Mouse (Mus musculus) midbrain, embryonic 11.5 days (tissue): ENCODE data around the gene Cep152. TPM values are rescaled to one million over a fixed set of nuclear protein-coding genes. Genes with fewer than 3 reads are reported as not detected.

Source experiments
- ATAC-seq: fragments of 200-750 bp; cut with Nextera tagmentation; 2 replicates; pipeline ENCODE4 v1.8.0; 2017; ENCODE audit warnings: moderate TSS enrichment, moderate library complexity; ENCODE audit not compliant: low FRiP score
- DNase-seq: peaks from one replicate; pipeline ENCODE4 v3.0.0; 2015; ENCODE audit warnings: low spot score; ENCODE audit errors: missing footprints
- H3K27ac ChIP-seq: fragments of 300-500 bp; sonication (generic); 2 replicates; pipeline ENCODE4 v1.5.1; 2014; ENCODE audit warnings: low read depth, low read length
- H3K27me3 ChIP-seq: fragments of 300-500 bp; sonication (generic); 2 replicates; pipeline ENCODE4 v1.6.1; 2014; ENCODE audit warnings: mild to moderate bottlenecking, low read length, moderate library complexity, mixed read lengths; ENCODE audit not compliant: control insufficient read depth, insufficient read depth
- H3K36me3 ChIP-seq: fragments of 300-500 bp; sonication (generic); 2 replicates; pipeline ENCODE4 v1.6.1; 2014; ENCODE audit warnings: mild to moderate bottlenecking, low read length, moderate library complexity, mixed read lengths; ENCODE audit not compliant: control insufficient read depth, insufficient read depth
- H3K4me1 ChIP-seq: fragments of 300-500 bp; sonication (generic); 2 replicates; pipeline ENCODE4 v1.6.1; 2014; ENCODE audit warnings: low read length; ENCODE audit not compliant: control insufficient read depth, insufficient read depth
- H3K4me2 ChIP-seq: fragments of 300-500 bp; sonication (generic); 2 replicates; pipeline ENCODE4 v1.6.1; 2014; ENCODE audit warnings: mild to moderate bottlenecking, moderate library complexity
- H3K4me3 ChIP-seq: fragments of 300-500 bp; sonication (generic); 2 replicates; pipeline ENCODE4 v1.5.1; 2014; ENCODE audit warnings: low read depth, low read length
- H3K9ac ChIP-seq: fragments of 300-500 bp; sonication (generic); 2 replicates; pipeline ENCODE4 v1.6.1; 2014; ENCODE audit warnings: low read length
- H3K9me3 ChIP-seq: fragments of 300-500 bp; sonication (generic); 2 replicates; pipeline ENCODE4 v1.6.1; 2016; ENCODE audit warnings: low read length; ENCODE audit not compliant: control insufficient read depth
- WGBS: fragments of 180-500 bp; shearing (Covaris S2); extraction: QIAGEN DNeasy Blood & Tissue Kit; methylation state at CpG from one replicate; pipeline ENCODE4 v1.1.7; 2014; 5-methylcytosine and 5-hydroxymethylcytosine counted together
- polyA plus RNA-seq: library from polyadenylated mRNA; unstranded; fragments of >200 nt; fragmentation: Nextera tagmentation; extraction: Ambion mirVana; gene quantifications from 2 replicates; pipeline ENCODE4 v1.2.1, GENCODE M21; 2014

Cep152 gene
- polyA plus RNA-seq, 1 experiment from 2014 or later = 8.2 TPM

- no peak for ATAC-seq
- WGBS = 97% methylated on average over 12 of the region's 12 CpGs
- H3K36me3 ChIP-seq = peaks cover 21% of the 10 kb centered on the region
Measured at GRCm38 (mm10) chr2:125589287-125589686, 35.6 kb downstream of the Cep152 start.

DNA sequence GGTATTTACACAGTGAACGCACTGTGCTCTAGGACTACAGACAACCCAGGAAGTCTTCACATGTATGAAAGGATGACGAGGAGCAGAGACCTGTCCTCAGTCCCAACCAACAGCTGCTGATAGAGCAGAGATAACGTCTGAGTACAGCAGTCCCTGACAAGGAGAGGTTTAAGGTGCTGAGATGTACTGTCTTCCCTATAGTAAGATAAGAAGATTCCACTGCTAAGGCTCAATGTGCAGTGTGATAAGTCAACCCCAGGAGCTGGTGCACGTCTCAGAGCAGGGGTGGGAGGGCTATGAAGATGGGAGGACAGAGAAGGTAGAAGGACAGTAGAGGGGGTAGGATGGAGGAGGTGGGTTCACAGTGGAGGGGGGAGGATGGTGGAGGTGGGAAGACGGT, 43.8 kb downstream of the Cep152 start:
- no peak for ATAC-seq
- no peaks in the 10 kb centered on the region for H3K27me3 ChIP-seq
- peaks cover 12% of the 10 kb centered on the region for H3K36me3 ChIP-seq
- no peak for DNase-seq
- H3K9me3 ChIP-seq = no peaks in the 10 kb centered on the region
- no peak overlapping the region for H3K9ac ChIP-seq
- no peak overlapping the region for H3K4me3 ChIP-seq
- H3K4me1 ChIP-seq = no peaks in the 10 kb centered on the region
- no peak overlapping the region for H3K27ac ChIP-seq
- WGBS = 91% methylated on average over 5 of the region's 5 CpGs
- H3K4me2 ChIP-seq = no peak overlapping the region

More at GRCm38 (mm10) chr2:125589287-125589686, 35.6 kb downstream of the Cep152 start:
- no peaks in the 10 kb centered on the region for H3K27me3 ChIP-seq
- H3K9ac ChIP-seq = no peak overlapping the region
- H3K9me3 ChIP-seq = no peaks in the 10 kb centered on the region
- H3K4me1 ChIP-seq = no peaks in the 10 kb centered on the region
- H3K4me3 ChIP-seq = no peak overlapping the region
- H3K4me2 ChIP-seq = no peak overlapping the region
- no peak overlapping the region for H3K27ac ChIP-seq
- no peak for DNase-seq

- Histone ChIP-seq H3K27ac (no peak overlapping the region), H3K9ac (no peak overlapping the region), H3K4me2 (no peak overlapping the region), H3K4me1 (no peaks in the 10 kb centered on the region), H3K4me3 (no peak overlapping the region), H3K27me3 (no peaks in the 10 kb centered on the region), H3K9me3 (no peaks in the 10 kb centered on the region), H3K36me3 (peaks cover 23% of the 10 kb centered on the region)
- no peak for DNase-seq
- ATAC-seq = no peak
- WGBS = 82% methylated on average over 4 of the region's 4 CpGs
Measured at GRCm38 (mm10) chr2:125577670-125578069, 47.2 kb downstream of the Cep152 start.

GRCm38 (mm10) chr2:125576498-125576897, 48.4 kb downstream of the Cep152 start:
- Histone ChIP-seq H3K27me3 (no peaks in the 10 kb centered on the region), H3K9me3 (no peaks in the 10 kb centered on the region), H3K27ac (no peak overlapping the region), H3K36me3 (peaks cover 23% of the 10 kb centered on the region), H3K4me3 (no peak overlapping the region), H3K4me1 (no peaks in the 10 kb centered on the region), H3K4me2 (no peak overlapping the region), H3K9ac (no peak overlapping the region)
- 97% methylated on average over 8 of the region's 8 CpGs for WGBS
- DNase-seq (no peak), ATAC-seq (no peak)

- DNase-seq (no peak), ATAC-seq (no peak)
- Histone ChIP-seq H3K4me1 (no peaks in the 10 kb centered on the region), H3K36me3 (peaks cover 24% of the 10 kb centered on the region), H3K4me2 (no peak overlapping the region), H3K9me3 (no peaks in the 10 kb centered on the region), H3K4me3 (no peak overlapping the region), H3K27me3 (no peaks in the 10 kb centered on the region), H3K27ac (no peak overlapping the region), H3K9ac (no peak overlapping the region)
- WGBS = 92% methylated on average over 3 of the region's 3 CpGs
Measured at GRCm38 (mm10) chr2:125575766-125576165, 49.1 kb downstream of the Cep152 start.

DNA sequence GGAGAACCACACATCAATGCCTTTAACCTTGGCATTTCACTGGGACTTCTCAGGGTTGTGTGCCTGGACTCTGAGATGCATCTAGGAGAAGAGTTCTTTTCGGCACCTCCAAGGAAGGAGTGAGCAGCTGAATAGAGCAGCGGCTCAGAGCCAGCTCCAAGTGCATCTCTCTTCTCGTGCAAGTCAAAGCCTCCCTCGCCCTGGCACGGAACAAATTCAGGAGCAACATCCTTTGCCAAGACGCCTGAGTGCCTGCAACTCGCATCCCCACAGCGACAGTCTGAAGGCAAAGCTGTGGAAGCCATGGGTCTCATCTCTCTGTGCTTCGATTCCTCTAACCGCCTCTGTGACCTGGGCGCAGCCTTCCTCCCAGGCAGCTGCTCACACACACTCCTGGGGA, 61.0 kb downstream of the Cep152 start:
- WGBS = 88% methylated on average over 11 of the region's 11 CpGs
- DNase-seq (no peak), ATAC-seq (no peak)
- Histone ChIP-seq H3K9ac (no peak overlapping the region), H3K27me3 (no peaks in the 10 kb centered on the region), H3K27ac (no peak overlapping the region), H3K4me3 (no peak overlapping the region), H3K9me3 (no peaks in the 10 kb centered on the region), H3K4me2 (no peak overlapping the region), H3K36me3 (peaks cover 3% of the 10 kb centered on the region; the same call in 1 of the 2 replicates), H3K4me1 (peaks cover 3% of the 10 kb centered on the region; the same call in 1 of the 2 replicates)

DNA sequence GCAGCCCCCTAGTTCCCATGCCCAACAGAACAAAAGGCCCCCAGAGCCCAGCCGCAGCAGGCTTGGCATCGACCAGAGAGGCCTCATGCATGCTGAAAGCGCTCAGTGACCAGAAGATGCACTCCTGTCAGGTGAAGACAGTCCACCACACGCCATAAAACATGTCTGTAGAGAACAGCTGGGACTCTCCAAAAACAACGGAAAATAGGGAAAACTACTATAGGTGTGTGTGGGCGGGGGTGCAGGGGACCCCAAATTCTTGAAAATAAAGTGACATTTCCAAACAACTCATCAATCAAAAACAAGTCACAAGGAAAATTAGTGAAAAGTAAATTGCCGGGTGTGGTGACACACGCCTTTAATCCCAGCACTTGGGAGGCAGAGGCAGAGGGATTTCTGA, 62.5 kb downstream of the Cep152 start:
- no peak overlapping the region for H3K27ac ChIP-seq
- no peak for ATAC-seq
- 92% methylated on average over 8 of the region's 8 CpGs for WGBS

DNA sequence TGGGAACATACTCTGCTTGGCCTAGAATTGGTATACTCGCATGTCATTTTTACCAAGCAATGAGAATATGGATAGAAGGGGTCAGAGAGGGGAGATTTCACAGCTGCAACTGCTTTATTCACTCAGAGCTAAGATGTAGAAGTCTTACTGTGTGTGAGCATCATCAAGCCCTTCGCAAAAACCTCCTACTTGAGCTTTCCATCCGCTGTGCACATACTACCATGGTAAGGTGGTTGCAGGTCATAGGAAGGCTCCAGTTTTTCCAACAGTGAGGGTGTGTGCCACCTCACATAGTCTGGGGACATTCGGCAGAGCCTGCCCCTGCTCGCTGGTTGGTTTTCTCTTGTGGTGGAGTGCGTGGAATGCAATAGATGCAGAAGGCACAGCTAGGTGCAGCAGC, 64.9 kb downstream of the Cep152 start:
- DNase-seq = peak; percentile 84
- Histone ChIP-seq H3K27ac (no peak overlapping the region), H3K36me3 (peaks cover 3% of the 10 kb centered on the region; the same call in 1 of the 2 replicates), H3K4me1 (peaks cover 8% of the 10 kb centered on the region; the same call in 1 of the 2 replicates), H3K4me2 (no peak overlapping the region), H3K9ac (no peak overlapping the region), H3K27me3 (no peaks in the 10 kb centered on the region), H3K4me3 (no peak overlapping the region), H3K9me3 (no peaks in the 10 kb centered on the region)
- ATAC-seq = no peak
- 84% methylated on average over 6 of the region's 6 CpGs for WGBS

More for the DNA sequence above, 62.5 kb downstream of the Cep152 start:
- peak; percentile 84 for DNase-seq
- Histone ChIP-seq H3K4me3 (no peak overlapping the region), H3K27me3 (no peaks in the 10 kb centered on the region), H3K9me3 (no peaks in the 10 kb centered on the region), H3K4me1 (peaks cover 8% of the 10 kb centered on the region; the same call in 1 of the 2 replicates), H3K4me2 (no peak overlapping the region), H3K36me3 (peaks cover 3% of the 10 kb centered on the region; the same call in 1 of the 2 replicates), H3K9ac (no peak overlapping the region)

DNA sequence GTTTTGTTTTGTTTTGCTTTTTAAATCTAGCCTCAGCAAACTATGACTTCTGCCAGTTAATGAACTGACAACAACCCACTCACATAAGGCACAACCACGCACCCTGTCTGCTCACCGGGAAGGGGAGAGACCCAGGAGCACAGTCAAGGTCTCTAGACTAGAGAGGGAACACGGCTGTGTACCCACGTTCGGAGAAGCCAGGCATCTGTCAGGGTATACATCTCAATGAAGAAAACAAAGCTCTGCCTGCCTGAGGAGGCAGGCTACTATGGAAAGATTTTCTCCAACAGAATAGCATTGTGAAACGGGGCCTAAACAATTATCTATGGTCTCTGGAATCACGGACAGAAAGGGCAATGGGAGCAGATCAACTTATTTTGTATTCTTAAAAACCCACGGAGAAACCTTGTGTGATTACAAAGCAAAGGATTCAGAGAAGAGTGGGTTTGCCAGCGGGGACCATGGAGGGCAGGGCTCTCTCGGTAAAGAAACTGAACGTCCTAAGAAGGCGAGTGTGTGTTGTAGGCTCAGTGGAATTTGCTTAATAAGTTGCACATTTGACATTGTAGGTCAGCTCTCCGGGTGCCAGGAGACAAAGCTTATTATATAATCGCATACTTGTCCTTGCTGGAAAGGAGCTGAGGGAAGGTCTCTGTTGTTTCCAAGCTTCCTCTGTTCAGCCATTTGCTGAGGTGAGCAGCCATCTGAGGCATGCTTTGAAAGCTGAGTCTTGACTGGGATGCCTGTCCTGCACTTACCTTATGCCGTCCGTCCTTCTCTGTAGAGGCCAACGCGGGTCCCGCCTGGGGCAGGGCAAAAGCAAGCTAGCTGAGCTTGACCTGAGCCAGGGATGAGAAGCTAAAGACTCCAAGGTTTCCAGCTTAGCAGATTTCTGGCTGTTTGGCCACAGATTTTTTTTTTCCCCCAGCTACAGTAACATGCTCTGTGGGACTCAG, 66.0 kb downstream of the Cep152 start:
- ATAC-seq (peak; percentile 67), DNase-seq (peak; percentile 91)
- Histone ChIP-seq H3K9me3 (no peaks in the 10 kb centered on the region), H3K9ac (no peak overlapping the region), H3K36me3 (peaks cover under 1% of the 10 kb centered on the region; the same call in 1 of the 2 replicates), H3K27ac (no peak overlapping the region; the same call in 1 of the 2 replicates), H3K27me3 (no peaks in the 10 kb centered on the region), H3K4me1 (peaks cover 8% of the 10 kb centered on the region; the same call in 1 of the 2 replicates), H3K4me3 (no peak overlapping the region), H3K4me2 (no peak overlapping the region)
- WGBS = 47% methylated on average over 19 of the region's 19 CpGs
